Mouse (Mus musculus) Patski (cell line): ENCODE measurements at regions not wholly inside any gene's neighbourhood (a gene's known extent, or its start where the extent isn't known, plus 50 kb on each side); places are given as distances from the start of the nearest gene placed in this dataset.

Experiments used
- ATAC-seq: fragments of 100-300 bp; one replicate; pipeline ENCODE4 v1.8.0; 2021
- CTCF ChIA-PET: fragments of 350-600 bp; sonication (Branson Sonifier 250); formaldehyde crosslinking; loops from one replicate; lab custom pipeline; 2022; ENCODE audit warnings: inconsistent platforms; lab: Charles Lee
- POLR2A ChIA-PET: fragments of 350-600 bp; sonication (Branson Sonifier 250); formaldehyde crosslinking; loops from one replicate; lab custom pipeline; 2022; ENCODE audit warnings: antibody characterized with exemption, inconsistent platforms; lab: Charles Lee
- DNase-seq: peaks from one replicate; pipeline ENCODE4 v3.0.0-alpha.2; 2011; ENCODE audit warnings: low read depth, low spot score
- H3K27me3 ChIP-seq: fragments of 371-371 bp; one replicate; pipeline ENCODE4 v1.5.1; 2021
- CTCF ChIP-seq: fragments of 100-300 bp; IDR thresholded peaks from one replicate; pipeline ENCODE4 v1.5.1; 2021
- in situ Hi-C: fragments of 300-500 bp; cut with MboI; formaldehyde crosslinking; loops from 3 replicates; pipeline ENCODE4 v1.11.1; 2018; ENCODE audit warnings: low pct_unique_long_range_greater_than_20kb, mixed read lengths

DNA sequence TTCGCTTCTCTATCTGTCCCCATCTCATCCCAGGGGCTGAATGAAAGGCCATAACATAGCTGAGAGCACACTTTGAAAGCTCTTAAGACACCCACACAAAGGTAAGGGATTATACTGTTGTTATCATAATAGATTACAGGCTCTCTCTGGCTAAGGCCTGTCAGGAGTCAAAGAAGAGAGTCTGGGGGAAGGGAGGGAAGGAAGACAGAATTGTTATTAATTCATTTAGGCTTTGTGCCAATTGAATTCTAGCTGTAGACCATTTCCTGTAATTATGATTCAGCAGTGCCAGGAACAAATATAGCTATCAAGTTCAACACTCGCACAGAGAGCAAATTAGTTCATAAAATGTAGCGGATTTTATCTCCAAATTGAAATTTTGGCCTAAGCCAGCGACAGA, 369.3 kb upstream of the Gm10306 start:
- POLR2A ChIA-PET = no interaction called here
- in situ Hi-C loops = no loop called here
- ATAC-seq = no peak
- DNase-seq = no peak
- H3K27me3 ChIP-seq = no peaks in the 10 kb centered on the region
- CTCF ChIA-PET = no interaction called here
- TF ChIP-seq CTCF = no peak

GRCm38 (mm10) chr4:94188354-94188753, 368.0 kb upstream of the Gm10306 start:
- in situ Hi-C loops = no loop called here
- no peak for ATAC-seq
- POLR2A ChIA-PET = no interaction called here
- no peak for DNase-seq
- H3K27me3 ChIP-seq = no peaks in the 10 kb centered on the region
- CTCF ChIA-PET = no interaction called here
- no peak for TF ChIP-seq CTCF

DNA sequence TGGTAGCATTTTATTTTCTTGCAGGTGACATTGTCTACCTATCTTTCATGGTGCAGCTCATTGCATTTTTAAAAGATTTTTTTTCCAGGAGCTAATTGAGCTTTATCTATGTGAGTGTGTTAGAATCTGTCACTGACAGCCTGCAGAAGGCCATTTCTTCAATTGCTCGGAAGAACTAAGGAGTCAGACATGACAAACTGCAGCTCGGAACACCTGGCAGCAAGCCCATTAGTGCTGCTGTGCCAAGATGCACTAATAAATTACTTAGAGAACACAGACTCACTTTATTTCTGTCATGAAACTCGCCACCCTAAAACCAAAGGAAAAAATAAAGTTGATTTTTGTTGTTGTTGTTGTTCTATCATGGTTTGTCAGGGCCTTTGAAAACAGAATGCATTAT, 367.5 kb upstream of the Gm10306 start:
- DNase-seq = peak; percentile 53
- no peak for TF ChIP-seq CTCF
- no peaks in the 10 kb centered on the region for H3K27me3 ChIP-seq
- ATAC-seq = no peak
- in situ Hi-C loops = no loop called here
- CTCF ChIA-PET = no interaction called here
- POLR2A ChIA-PET = no interaction called here

GRCm38 (mm10) chr4:94190940-94191339, 365.4 kb upstream of the Gm10306 start:
- POLR2A ChIA-PET = no interaction called here
- ATAC-seq (no peak), DNase-seq (no peak)
- no peak for TF ChIP-seq CTCF
- in situ Hi-C loops = no loop called here
- H3K27me3 ChIP-seq = no peaks in the 10 kb centered on the region
- CTCF ChIA-PET = no interaction called here

DNA sequence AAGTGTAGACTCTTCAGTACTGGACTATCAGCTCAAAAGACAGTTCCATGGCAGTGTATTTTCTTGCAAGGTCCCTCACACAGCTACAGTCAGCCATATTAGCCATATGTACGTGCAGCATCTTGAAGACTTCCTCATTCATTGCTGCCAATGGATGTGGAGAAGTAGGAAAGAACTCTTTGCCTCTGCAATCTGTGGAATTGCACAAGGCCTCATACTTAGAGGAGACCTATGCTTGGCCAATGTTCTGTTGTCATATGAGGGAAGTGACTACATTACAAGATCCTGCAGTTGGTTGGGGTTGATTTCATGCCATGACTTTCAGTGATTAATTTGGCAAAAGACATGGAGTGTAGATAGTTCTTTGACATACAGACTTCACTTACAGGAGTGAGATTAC, 340.1 kb upstream of the Gm10306 start:
- ATAC-seq = no peak
- ChIA-PET CTCF (no interaction called here), POLR2A (no interaction called here)
- in situ Hi-C loops = no loop called here
- no peaks in the 10 kb centered on the region for H3K27me3 ChIP-seq
- no peak for TF ChIP-seq CTCF
- DNase-seq = no peak

- POLR2A ChIA-PET = no interaction called here
- DNase-seq = peak; percentile 55
These were observed 320.6 kb upstream of the Gm10306 start for GRCm38 (mm10) chr4:94235650-94236206.

GRCm38 (mm10) chr4:94256026-94256425, 300.3 kb upstream of the Gm10306 start:
- in situ Hi-C loops = no loop called here
- no peaks in the 10 kb centered on the region for H3K27me3 ChIP-seq
- ATAC-seq (no peak), DNase-seq (no peak)
- no peak for TF ChIP-seq CTCF
- CTCF ChIA-PET = no interaction called here
- POLR2A ChIA-PET = no interaction called here

More at GRCm38 (mm10) chr4:94235650-94236206, 320.6 kb upstream of the Gm10306 start:
- peak; percentile 96 for ATAC-seq
- H3K27me3 ChIP-seq = no peaks in the 10 kb centered on the region
- in situ Hi-C loops = no loop called here
- CTCF ChIA-PET = interaction anchor here (0.9 kb wide), 1 partner anchor 11 kb away, joined by 3 read pairs; no protein-coding TSS in a partner anchor
- no peak for TF ChIP-seq CTCF

- ATAC-seq (no peak), DNase-seq (peak; percentile 4)
- CTCF ChIA-PET = no interaction called here
- in situ Hi-C loops = no loop called here
- no peaks in the 10 kb centered on the region for H3K27me3 ChIP-seq
- TF ChIP-seq CTCF = peak; percentile 36
- POLR2A ChIA-PET = interaction anchor here (0.8 kb wide), 1 partner anchor 1088 kb away, joined by 3 read pairs; no protein-coding TSS in a partner anchor
These were observed 295.2 kb upstream of the Gm10306 start for GRCm38 (mm10) chr4:94261136-94261535.

GRCm38 (mm10) chr4:94281732-94282131, 274.6 kb upstream of the Gm10306 start:
- no peak for TF ChIP-seq CTCF
- ChIA-PET POLR2A (no interaction called here), CTCF (no interaction called here)
- DNase-seq (no peak), ATAC-seq (no peak)
- in situ Hi-C loops = no loop called here
- no peaks in the 10 kb centered on the region for H3K27me3 ChIP-seq

DNA sequence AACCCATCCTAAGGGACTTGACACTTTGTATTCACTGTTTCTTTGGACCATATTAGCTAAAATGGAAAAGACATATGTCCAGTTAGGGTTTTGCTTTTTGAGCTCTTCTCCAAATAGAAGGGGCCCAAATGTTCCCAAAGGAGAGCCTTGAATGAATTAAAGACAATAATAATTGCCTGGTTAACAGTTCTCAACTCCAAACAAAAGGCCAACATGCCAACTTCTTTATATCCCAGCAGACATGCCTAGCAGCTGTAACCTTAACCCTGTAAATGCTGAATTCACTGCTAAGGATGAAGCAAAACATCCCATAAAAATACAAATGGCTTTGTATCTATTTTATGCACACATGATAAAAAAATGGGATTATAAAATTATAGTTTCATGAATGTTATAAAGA, 264.2 kb upstream of the Gm10306 start:
- H3K27me3 ChIP-seq = no peaks in the 10 kb centered on the region
- POLR2A ChIA-PET = no interaction called here
- TF ChIP-seq CTCF = no peak
- no peak for ATAC-seq
- in situ Hi-C loops = no loop called here
- CTCF ChIA-PET = no interaction called here
- DNase-seq = no peak

GRCm38 (mm10) chr4:94317298-94317697, 239.0 kb upstream of the Gm10306 start:
- no peak for ATAC-seq
- TF ChIP-seq CTCF = no peak
- ChIA-PET POLR2A (no interaction called here), CTCF (no interaction called here)
- in situ Hi-C loops = no loop called here
- H3K27me3 ChIP-seq = no peaks in the 10 kb centered on the region
- no peak for DNase-seq

GRCm38 (mm10) chr4:94326759-94327158, 229.6 kb upstream of the Gm10306 start:
- no peak for TF ChIP-seq CTCF
- ChIA-PET CTCF (no interaction called here), POLR2A (no interaction called here)
- ATAC-seq = no peak
- in situ Hi-C loops = no loop called here
- no peaks in the 10 kb centered on the region for H3K27me3 ChIP-seq
- no peak for DNase-seq
